Mouse (Mus musculus): ENCODE data around the gene Lrrn2. TPM values are rescaled to one million over a fixed set of nuclear protein-coding genes. Genes with fewer than 3 reads are reported as not detected.

Lrrn2 gene
- polyA plus RNA-seq, 1 experiment from 2014 or later: 6.2 TPM

DNA sequence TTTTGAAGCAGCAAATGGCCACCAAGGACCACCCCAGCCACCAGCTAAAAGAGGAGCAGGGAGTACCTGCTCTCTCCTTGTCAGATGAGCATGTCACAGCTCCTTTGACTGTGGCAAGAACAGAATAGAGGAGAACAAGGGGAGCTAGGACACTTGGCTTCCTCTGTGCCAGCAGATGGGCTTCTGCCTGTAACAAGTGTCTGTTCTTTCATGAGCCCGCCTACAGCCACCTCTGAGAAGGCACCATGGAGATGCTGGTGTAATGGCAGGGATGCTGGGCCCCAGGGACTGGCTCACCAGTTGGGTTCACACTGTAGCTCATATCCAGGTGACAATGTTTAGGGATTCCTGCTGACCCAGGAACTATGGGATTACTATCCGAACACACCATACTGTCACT lies 12.0 kb downstream of the Lrrn2 start:
- Histone ChIP-seq H3K27ac (ENCODE audit: low read depth, low read length) (no peak overlapping the region), H3K4me3 (ENCODE audit: low read depth, low read length) (no peak overlapping the region), H3K4me2 (replicated peaks; ENCODE audit: low read depth, low read length) (no peak overlapping the region), H3K9ac (ENCODE audit: low read depth, low read length) (no peak overlapping the region), H3K9me3 (ENCODE audit: control insufficient read depth, low read length) (no peaks in the 10 kb centered on the region), H3K27me3 (ENCODE audit: control insufficient read depth, insufficient read depth, low read length) (no peaks in the 10 kb centered on the region), H3K36me3 (ENCODE audit: control insufficient read depth, insufficient read depth, low read length) (no peaks in the 10 kb centered on the region), H3K4me1 (replicated peaks; ENCODE audit: control insufficient read depth, insufficient read depth, low read length) (no peaks in the 10 kb centered on the region)
- no peak for DNase-seq (ENCODE audit: low spot score)
- 98% methylated on average over 2 of the region's 2 CpGs for WGBS
- no peak for ATAC-seq (ENCODE audit: low FRiP score)

- H3K27ac ChIP-seq (ENCODE audit: low read depth, low read length): no peak overlapping the region
- no peak for DNase-seq (ENCODE audit: low spot score)
- H3K9me3 ChIP-seq (ENCODE audit: control insufficient read depth, low read length): no peaks in the 10 kb centered on the region
- no peak for ATAC-seq (ENCODE audit: low FRiP score)
- no peak overlapping the region for H3K4me3 ChIP-seq (ENCODE audit: low read depth, low read length)
- H3K9ac ChIP-seq (ENCODE audit: low read depth, low read length): no peak overlapping the region
- no peaks in the 10 kb centered on the region for H3K36me3 ChIP-seq (ENCODE audit: control insufficient read depth, insufficient read depth, low read length)
- H3K4me1 ChIP-seq (replicated peaks; ENCODE audit: control insufficient read depth, insufficient read depth, low read length): no peaks in the 10 kb centered on the region
- no peaks in the 10 kb centered on the region for H3K27me3 ChIP-seq (ENCODE audit: control insufficient read depth, insufficient read depth, low read length)
- 73% methylated on average over 17 of the region's 17 CpGs for WGBS
- no peak overlapping the region for H3K4me2 ChIP-seq (replicated peaks; ENCODE audit: low read depth, low read length)
These were observed 13.4 kb downstream of the Lrrn2 start for GRCm38 (mm10) chr1:132893311-132894077.

GRCm38 (mm10) chr1:132899029-132899428 lies 19.0 kb downstream of the Lrrn2 start:
- no peaks in the 10 kb centered on the region for H3K27me3 ChIP-seq (ENCODE audit: control insufficient read depth, insufficient read depth, low read length)
- H3K9me3 ChIP-seq (ENCODE audit: control insufficient read depth, low read length): no peaks in the 10 kb centered on the region
- H3K9ac ChIP-seq (ENCODE audit: low read depth, low read length): no peak overlapping the region
- no peak overlapping the region for H3K4me3 ChIP-seq (ENCODE audit: low read depth, low read length)
- no peaks in the 10 kb centered on the region for H3K36me3 ChIP-seq (ENCODE audit: control insufficient read depth, insufficient read depth, low read length)
- H3K4me2 ChIP-seq (replicated peaks; ENCODE audit: low read depth, low read length): no peak overlapping the region
- H3K4me1 ChIP-seq (replicated peaks; ENCODE audit: control insufficient read depth, insufficient read depth, low read length): no peaks in the 10 kb centered on the region
- ATAC-seq (ENCODE audit: low FRiP score): no peak
- DNase-seq (ENCODE audit: low spot score): no peak
- 94% methylated on average over 6 of the region's 6 CpGs for WGBS
- H3K27ac ChIP-seq (ENCODE audit: low read depth, low read length): no peak overlapping the region

- Histone ChIP-seq H3K9me3 (ENCODE audit: control insufficient read depth, low read length) (no peaks in the 10 kb centered on the region), H3K9ac (ENCODE audit: low read depth, low read length) (no peak overlapping the region), H3K27ac (ENCODE audit: low read depth, low read length) (no peak overlapping the region), H3K4me3 (ENCODE audit: low read depth, low read length) (no peak overlapping the region), H3K4me2 (replicated peaks; ENCODE audit: low read depth, low read length) (no peak overlapping the region), H3K4me1 (replicated peaks; ENCODE audit: control insufficient read depth, insufficient read depth, low read length) (no peaks in the 10 kb centered on the region), H3K36me3 (ENCODE audit: control insufficient read depth, insufficient read depth, low read length) (no peaks in the 10 kb centered on the region), H3K27me3 (ENCODE audit: control insufficient read depth, insufficient read depth, low read length) (no peaks in the 10 kb centered on the region)
- WGBS: 79% methylated on average over 7 of the region's 7 CpGs
- DNase-seq (ENCODE audit: low spot score) (no peak), ATAC-seq (ENCODE audit: low FRiP score) (no peak)
These were observed 19.6 kb downstream of the Lrrn2 start for GRCm38 (mm10) chr1:132899626-132900025.

DNA sequence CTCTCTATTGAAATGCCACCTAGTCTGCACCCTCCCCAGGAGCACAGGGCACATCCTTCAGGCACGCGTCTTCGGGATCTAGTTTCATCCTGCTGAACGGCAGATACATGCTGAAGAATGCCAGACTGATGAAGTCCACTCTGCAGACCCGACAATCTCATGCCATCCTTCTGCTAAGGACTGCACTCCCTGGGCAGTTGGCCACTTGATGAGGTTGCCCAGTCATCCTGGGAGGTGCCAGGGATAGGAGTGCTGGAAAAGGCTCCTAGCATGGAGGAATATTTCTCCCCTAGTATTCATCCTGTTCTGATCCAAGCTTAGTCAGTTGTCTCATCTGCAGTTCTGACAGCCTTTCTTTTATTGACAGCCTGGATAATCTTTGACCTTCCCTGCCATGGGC lies 20.9 kb downstream of the Lrrn2 start:
- Histone ChIP-seq H3K9me3 (ENCODE audit: control insufficient read depth, low read length) (no peaks in the 10 kb centered on the region), H3K4me1 (replicated peaks; ENCODE audit: control insufficient read depth, insufficient read depth, low read length) (no peaks in the 10 kb centered on the region), H3K4me2 (replicated peaks; ENCODE audit: low read depth, low read length) (no peak overlapping the region)

DNA sequence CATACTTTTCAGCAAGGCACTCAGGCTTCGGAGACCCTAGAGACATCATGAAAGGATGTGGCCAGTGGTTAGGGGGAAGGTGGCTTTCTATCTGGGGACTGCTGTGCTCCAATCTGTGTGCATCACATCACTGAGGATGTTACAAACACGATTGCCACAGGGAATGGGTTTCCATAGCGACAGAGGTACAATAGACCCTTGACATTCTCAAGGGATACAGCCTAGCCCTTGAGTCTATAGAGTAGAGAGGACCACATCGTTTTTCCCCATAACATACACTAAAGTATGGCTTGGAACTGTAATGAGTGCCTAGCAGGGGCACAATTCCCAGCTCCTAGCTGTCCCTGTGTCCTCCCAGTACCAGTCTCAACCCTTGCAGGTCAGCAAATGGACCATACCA lies 23.4 kb downstream of the Lrrn2 start:
- ATAC-seq (ENCODE audit: low FRiP score) (no peak), DNase-seq (ENCODE audit: low spot score) (no peak)
- no peaks in the 10 kb centered on the region for H3K36me3 ChIP-seq (ENCODE audit: control insufficient read depth, insufficient read depth, low read length)
- WGBS: 64% methylated on average over 4 of the region's 4 CpGs
- no peak overlapping the region for H3K9ac ChIP-seq (ENCODE audit: low read depth, low read length)
- no peaks in the 10 kb centered on the region for H3K9me3 ChIP-seq (ENCODE audit: control insufficient read depth, low read length)
- H3K4me3 ChIP-seq (ENCODE audit: low read depth, low read length): no peak overlapping the region
- no peaks in the 10 kb centered on the region for H3K4me1 ChIP-seq (replicated peaks; ENCODE audit: control insufficient read depth, insufficient read depth, low read length)
- no peak overlapping the region for H3K4me2 ChIP-seq (replicated peaks; ENCODE audit: low read depth, low read length)
- H3K27me3 ChIP-seq (ENCODE audit: control insufficient read depth, insufficient read depth, low read length): no peaks in the 10 kb centered on the region
- H3K27ac ChIP-seq (ENCODE audit: low read depth, low read length): no peak overlapping the region

More for the DNA sequence above, 20.9 kb downstream of the Lrrn2 start:
- DNase-seq (ENCODE audit: low spot score) (no peak), ATAC-seq (ENCODE audit: low FRiP score) (no peak)
- H3K27me3 ChIP-seq (ENCODE audit: control insufficient read depth, insufficient read depth, low read length): no peaks in the 10 kb centered on the region
- H3K36me3 ChIP-seq (ENCODE audit: control insufficient read depth, insufficient read depth, low read length): no peaks in the 10 kb centered on the region
- H3K27ac ChIP-seq (ENCODE audit: low read depth, low read length): no peak overlapping the region
- 84% methylated on average over 5 of the region's 5 CpGs for WGBS
- H3K4me3 ChIP-seq (ENCODE audit: low read depth, low read length): no peak overlapping the region
- no peak overlapping the region for H3K9ac ChIP-seq (ENCODE audit: low read depth, low read length)

DNA sequence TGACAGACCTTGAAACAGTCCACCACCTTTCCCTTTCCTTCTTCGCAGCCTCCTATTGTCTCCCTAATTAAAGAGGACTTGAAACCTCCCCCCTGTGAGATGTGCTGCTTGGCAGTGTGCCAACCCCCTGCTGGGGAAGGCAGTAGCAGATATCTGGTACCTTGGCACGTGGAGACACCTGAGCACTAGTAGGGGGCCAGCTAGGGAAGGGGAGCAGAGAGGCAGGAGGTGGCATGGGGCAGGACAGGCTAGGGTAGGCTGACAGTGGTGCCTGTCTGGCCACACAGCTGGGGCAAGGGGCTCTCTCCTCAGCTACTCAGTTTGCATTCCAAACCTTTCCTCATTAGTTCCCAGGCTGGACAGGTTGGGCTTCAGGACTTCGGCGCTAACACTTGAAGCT lies 29.0 kb downstream of the Lrrn2 start:
- H3K36me3 ChIP-seq (ENCODE audit: control insufficient read depth, insufficient read depth, low read length): no peaks in the 10 kb centered on the region
- no peak overlapping the region for H3K4me2 ChIP-seq (replicated peaks; ENCODE audit: low read depth, low read length)
- no peaks in the 10 kb centered on the region for H3K27me3 ChIP-seq (ENCODE audit: control insufficient read depth, insufficient read depth, low read length)
- no peak for ATAC-seq (ENCODE audit: low FRiP score)
- H3K9ac ChIP-seq (ENCODE audit: low read depth, low read length): no peak overlapping the region
- H3K9me3 ChIP-seq (ENCODE audit: control insufficient read depth, low read length): no peaks in the 10 kb centered on the region
- 75% methylated on average over 4 of the region's 4 CpGs for WGBS
- no peaks in the 10 kb centered on the region for H3K4me1 ChIP-seq (replicated peaks; ENCODE audit: control insufficient read depth, insufficient read depth, low read length)
- H3K27ac ChIP-seq (ENCODE audit: low read depth, low read length): no peak overlapping the region
- no peak for DNase-seq (ENCODE audit: low spot score)
- no peak overlapping the region for H3K4me3 ChIP-seq (ENCODE audit: low read depth, low read length)

DNA sequence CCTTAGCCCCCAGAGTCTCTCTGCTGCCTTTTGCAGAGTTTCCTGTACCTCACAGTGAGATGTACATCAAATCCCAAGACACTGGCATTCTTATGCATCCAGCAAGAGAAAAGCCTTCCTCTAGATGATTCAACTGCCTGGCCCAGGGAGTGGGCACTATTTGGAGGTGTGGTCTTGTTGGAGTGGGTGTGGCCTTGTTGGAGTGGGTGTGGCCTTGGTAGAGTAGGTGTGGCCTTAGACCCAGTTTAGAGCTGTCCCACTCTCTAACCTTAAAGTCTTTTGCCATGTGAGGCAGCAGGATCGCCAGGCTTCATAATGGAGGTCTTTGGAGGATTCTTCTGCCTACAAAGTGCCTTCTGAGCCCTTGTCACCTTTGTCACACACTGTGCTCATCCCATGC lies 29.9 kb downstream of the Lrrn2 start:
- Histone ChIP-seq H3K27ac (ENCODE audit: low read depth, low read length) (no peak overlapping the region), H3K36me3 (ENCODE audit: control insufficient read depth, insufficient read depth, low read length) (no peaks in the 10 kb centered on the region), H3K4me3 (ENCODE audit: low read depth, low read length) (no peak overlapping the region), H3K4me2 (replicated peaks; ENCODE audit: low read depth, low read length) (no peak overlapping the region), H3K9me3 (ENCODE audit: control insufficient read depth, low read length) (no peaks in the 10 kb centered on the region), H3K27me3 (ENCODE audit: control insufficient read depth, insufficient read depth, low read length) (no peaks in the 10 kb centered on the region), H3K4me1 (replicated peaks; ENCODE audit: control insufficient read depth, insufficient read depth, low read length) (no peaks in the 10 kb centered on the region), H3K9ac (ENCODE audit: low read depth, low read length) (no peak overlapping the region)
- ATAC-seq (ENCODE audit: low FRiP score) (no peak), DNase-seq (ENCODE audit: low spot score) (no peak)
- WGBS: 77% methylated on average over 1 of the region's 1 CpGs

- no peak for ATAC-seq (ENCODE audit: low FRiP score)
- WGBS: 71% methylated on average over 11 of the region's 11 CpGs
- Histone ChIP-seq H3K27ac (ENCODE audit: low read depth, low read length) (no peak overlapping the region), H3K9me3 (ENCODE audit: control insufficient read depth, low read length) (no peaks in the 10 kb centered on the region), H3K36me3 (ENCODE audit: control insufficient read depth, insufficient read depth, low read length) (no peaks in the 10 kb centered on the region), H3K9ac (ENCODE audit: low read depth, low read length) (no peak overlapping the region), H3K4me1 (replicated peaks; ENCODE audit: control insufficient read depth, insufficient read depth, low read length) (no peaks in the 10 kb centered on the region), H3K27me3 (ENCODE audit: control insufficient read depth, insufficient read depth, low read length) (no peaks in the 10 kb centered on the region), H3K4me2 (replicated peaks; ENCODE audit: low read depth, low read length) (no peak overlapping the region), H3K4me3 (ENCODE audit: low read depth, low read length) (no peak overlapping the region)
- DNase-seq (ENCODE audit: low spot score): no peak
These were observed 30.5 kb downstream of the Lrrn2 start for GRCm38 (mm10) chr1:132910414-132911041.
